Mouse (Mus musculus): ENCODE measurements around the gene Adad2.

GRCm38 (mm10) chr8:119627199-119627598, 14.7 kb downstream of the Adad2 start:
- TF ChIP-seq CTCF (IDR thresholded peaks at IDR 0.05; ENCODE audit: extremely low read depth, insufficient read depth, insufficient read length, insufficient replicate concordance) (no peak), POLR2A (IDR thresholded peaks at IDR 0.05; ENCODE audit: low read depth, low read length) (no peak)

Measured in spleen, adult 2 months (tissue).